Mouse (Mus musculus): ENCODE measurements at regions not wholly inside any gene's neighbourhood (a gene's known extent, or its start where the extent isn't known, plus 50 kb on each side); places are given as distances from the start of the nearest gene placed in this dataset.

DNA sequence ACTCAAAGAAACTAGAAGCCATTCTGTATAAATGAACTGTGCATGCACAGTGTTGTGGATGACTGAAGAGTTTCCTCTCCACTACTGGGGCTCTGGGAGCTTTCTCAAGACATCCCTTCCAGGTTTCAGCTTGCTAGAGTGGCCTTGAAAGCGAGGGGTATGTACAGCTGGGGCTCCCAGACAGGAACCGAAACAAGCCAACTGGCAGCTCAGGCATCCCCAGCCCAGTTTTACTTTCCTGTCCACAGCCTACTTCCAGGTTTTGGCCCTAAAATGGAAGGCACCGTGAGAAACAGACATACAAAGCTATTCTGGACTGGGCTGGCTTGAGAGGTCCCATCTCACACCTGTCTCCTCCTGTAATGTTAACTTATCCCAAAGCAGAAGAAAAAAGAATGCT, 360.3 kb upstream of the Sall1 start:
- Histone ChIP-seq H3K36me3 (no peaks in the 10 kb centered on the region), H3K9me3 (replicated peaks) (no peaks in the 10 kb centered on the region), H3K4me2 (no peak overlapping the region), H3K27ac (replicated peaks) (no peak overlapping the region), H3K9ac (replicated peaks) (no peak overlapping the region), H3K4me3 (replicated peaks) (no peak overlapping the region), H3K4me1 (no peaks in the 10 kb centered on the region), H3K27me3 (replicated peaks) (no peaks in the 10 kb centered on the region; the same call in 1 of the 2 replicates)
- no peak for ATAC-seq (ENCODE audit: low FRiP score)
- 87% methylated on average over 3 of the region's 3 CpGs for WGBS

GRCm38 (mm10) chr8:89396673-89397072, 352.7 kb upstream of the Sall1 start:
- no peaks in the 10 kb centered on the region for H3K9me3 ChIP-seq (replicated peaks)
- H3K4me2 ChIP-seq = no peak overlapping the region
- no peak for ATAC-seq (ENCODE audit: low FRiP score)
- H3K27me3 ChIP-seq (replicated peaks) = no peaks in the 10 kb centered on the region
- H3K27ac ChIP-seq (replicated peaks) = no peak overlapping the region
- H3K4me1 ChIP-seq = no peaks in the 10 kb centered on the region
- H3K9ac ChIP-seq (replicated peaks) = no peak overlapping the region
- H3K36me3 ChIP-seq = no peaks in the 10 kb centered on the region
- no peak overlapping the region for H3K4me3 ChIP-seq (replicated peaks)

- WGBS = 85% methylated on average over 6 of the region's 6 CpGs
- ATAC-seq (ENCODE audit: low FRiP score) = no peak
- Histone ChIP-seq H3K36me3 (no peaks in the 10 kb centered on the region), H3K27ac (replicated peaks) (no peak overlapping the region), H3K9me3 (replicated peaks) (no peaks in the 10 kb centered on the region), H3K9ac (replicated peaks) (no peak overlapping the region), H3K4me3 (replicated peaks) (no peak overlapping the region), H3K27me3 (replicated peaks) (no peaks in the 10 kb centered on the region), H3K4me1 (peaks cover 13% of the 10 kb centered on the region), H3K4me2 (no peak overlapping the region)
Observed at GRCm38 (mm10) chr8:89392749-89393148, 348.8 kb upstream of the Sall1 start.

DNA sequence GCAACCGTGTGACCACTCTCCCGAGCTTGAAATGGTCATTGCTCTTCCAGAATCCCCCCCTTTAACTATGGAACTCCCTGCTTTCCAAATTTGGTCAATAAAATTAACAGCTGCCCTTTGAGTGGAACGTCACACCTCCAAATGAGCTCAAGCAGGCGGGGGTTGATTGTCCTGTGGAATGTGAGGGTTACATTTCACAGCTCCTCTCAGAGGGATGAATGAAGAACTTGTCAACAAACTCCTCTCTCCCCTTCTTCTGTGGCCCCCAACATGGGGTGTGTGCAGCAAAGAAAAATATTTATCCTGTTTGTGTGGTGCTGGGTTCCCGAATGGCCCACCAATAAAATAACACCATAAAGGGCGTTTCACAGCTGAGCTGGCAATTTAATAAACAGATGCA, 344.8 kb upstream of the Sall1 start:
- Histone ChIP-seq H3K9ac (replicated peaks) (no peak overlapping the region), H3K27me3 (replicated peaks) (0 out of 2 replicates have a peak, but pooled peaks cover 5% of the 10 kb centered on the region), H3K4me2 (no peak overlapping the region), H3K9me3 (replicated peaks) (no peaks in the 10 kb centered on the region), H3K4me3 (replicated peaks) (no peak overlapping the region), H3K4me1 (peaks cover 30% of the 10 kb centered on the region), H3K36me3 (no peaks in the 10 kb centered on the region), H3K27ac (replicated peaks) (no peak overlapping the region)
- WGBS = 14% methylated on average over 6 of the region's 6 CpGs
- no peak for ATAC-seq (ENCODE audit: low FRiP score)

GRCm38 (mm10) chr8:89387295-89387694, 343.3 kb upstream of the Sall1 start:
- Histone ChIP-seq H3K4me1 (peaks cover 39% of the 10 kb centered on the region), H3K4me2 (peak overlapping the region; percentile 35), H3K27me3 (replicated peaks) (0 out of 2 replicates have a peak, but pooled peaks cover 5% of the 10 kb centered on the region), H3K27ac (replicated peaks) (no peak overlapping the region), H3K36me3 (no peaks in the 10 kb centered on the region), H3K4me3 (replicated peaks) (no peak overlapping the region), H3K9ac (replicated peaks) (no peak overlapping the region), H3K9me3 (replicated peaks) (no peaks in the 10 kb centered on the region)
- WGBS = 12% methylated on average over 8 of the region's 8 CpGs
- ATAC-seq (ENCODE audit: low FRiP score) = peak; percentile 47; the same call in 1 of the 2 replicates

DNA sequence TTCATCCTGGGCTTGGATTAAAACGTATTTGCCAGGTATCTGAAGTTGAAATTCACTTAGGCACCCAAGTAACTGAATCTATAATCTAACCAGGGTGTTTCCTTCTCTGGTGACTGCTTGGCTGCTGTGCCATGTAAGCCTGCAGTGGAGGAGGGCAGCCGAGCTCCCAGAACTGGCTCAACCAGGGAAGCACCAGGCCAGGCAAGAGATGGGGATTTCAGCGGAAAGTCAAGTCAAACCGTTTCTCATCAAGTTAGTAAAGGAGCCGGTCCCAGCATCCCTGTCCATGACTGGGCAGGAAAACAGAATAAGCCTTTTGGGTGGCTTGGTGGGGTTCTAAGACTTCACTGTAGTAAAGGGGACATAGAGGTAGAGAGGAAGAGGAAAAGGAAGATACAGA, 341.1 kb upstream of the Sall1 start:
- no peak overlapping the region for H3K9ac ChIP-seq (replicated peaks)
- H3K4me2 ChIP-seq = no peak overlapping the region
- no peaks in the 10 kb centered on the region for H3K36me3 ChIP-seq
- H3K27ac ChIP-seq (replicated peaks) = no peak overlapping the region; the same call in 1 of the 2 replicates
- peaks cover 39% of the 10 kb centered on the region for H3K4me1 ChIP-seq
- 67% methylated on average over 5 of the region's 5 CpGs for whole genome bisulfite sequencing
- no peak overlapping the region for H3K4me3 ChIP-seq (replicated peaks)
- H3K27me3 ChIP-seq (replicated peaks) = peaks cover 8% of the 10 kb centered on the region; the same call in 1 of the 2 replicates
- H3K9me3 ChIP-seq (replicated peaks) = no peaks in the 10 kb centered on the region
- ATAC-seq (ENCODE audit: low FRiP score) = no peak

- H3K27me3 ChIP-seq (replicated peaks) = peaks cover 8% of the 10 kb centered on the region; the same call in 1 of the 2 replicates
- WGBS = 25% methylated on average over 5 of the region's 5 CpGs
- H3K4me3 ChIP-seq (replicated peaks) = no peak overlapping the region
- H3K27ac ChIP-seq (replicated peaks) = no peak overlapping the region
- ATAC-seq (ENCODE audit: low FRiP score) = no peak
- no peaks in the 10 kb centered on the region for H3K36me3 ChIP-seq
- H3K4me2 ChIP-seq = no peak overlapping the region
- peaks cover 38% of the 10 kb centered on the region for H3K4me1 ChIP-seq
- H3K9me3 ChIP-seq (replicated peaks) = no peaks in the 10 kb centered on the region
- no peak overlapping the region for H3K9ac ChIP-seq (replicated peaks)
Observed at GRCm38 (mm10) chr8:89383781-89384180, 339.8 kb upstream of the Sall1 start.

DNA sequence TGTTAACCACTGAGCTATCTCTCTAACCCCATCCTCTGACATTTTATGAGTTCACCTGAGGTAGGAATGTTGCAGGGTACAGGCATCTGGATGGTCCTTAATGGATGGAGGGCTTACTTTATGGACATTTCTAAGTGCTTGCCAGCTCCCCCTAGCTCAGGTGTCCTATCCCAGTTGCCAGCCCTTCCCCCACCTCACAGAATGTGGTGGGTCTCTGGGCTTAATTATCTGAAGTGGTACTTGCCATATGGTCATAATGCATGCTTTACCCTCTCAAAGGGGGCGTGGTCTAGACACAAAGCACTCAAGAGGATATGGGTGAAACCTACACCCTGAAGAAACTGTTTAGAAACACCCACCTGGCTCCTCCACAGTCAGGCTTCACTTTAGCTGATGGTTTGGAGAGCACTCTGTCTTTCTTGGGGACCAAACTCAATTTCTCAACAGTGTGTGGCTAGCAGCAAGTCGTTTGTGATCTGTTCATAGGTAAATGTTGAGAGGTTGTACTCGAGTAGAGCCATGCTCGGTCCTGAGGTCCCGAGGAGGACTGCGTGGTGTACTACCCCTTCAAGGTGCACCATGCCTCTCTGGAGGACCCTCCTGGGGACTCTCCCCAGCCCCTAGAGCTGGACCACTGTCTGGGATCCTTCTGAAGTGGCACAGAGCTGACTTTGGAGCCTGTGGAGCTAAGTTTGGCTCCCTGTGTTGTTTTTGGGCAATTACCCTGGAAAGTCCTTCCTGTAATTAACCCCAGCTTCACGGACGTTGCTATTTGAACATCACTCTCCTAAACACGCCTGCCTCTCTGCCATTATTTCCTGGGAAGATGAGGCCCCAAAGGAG, 338.8 kb upstream of the Sall1 start:
- no peak overlapping the region for H3K4me2 ChIP-seq
- H3K27me3 ChIP-seq (replicated peaks) = peaks cover 8% of the 10 kb centered on the region; the same call in 1 of the 2 replicates
- no peaks in the 10 kb centered on the region for H3K36me3 ChIP-seq
- ATAC-seq (ENCODE audit: low FRiP score) = no peak
- WGBS = 19% methylated on average over 9 of the region's 9 CpGs
- H3K4me1 ChIP-seq = peaks cover 28% of the 10 kb centered on the region
- no peak overlapping the region for H3K9ac ChIP-seq (replicated peaks)
- no peaks in the 10 kb centered on the region for H3K9me3 ChIP-seq (replicated peaks)
- H3K27ac ChIP-seq (replicated peaks) = 0 out of 2 replicates have a peak overlapping the region, but pooled peaks have one; percentile 28
- H3K4me3 ChIP-seq (replicated peaks) = no peak overlapping the region

DNA sequence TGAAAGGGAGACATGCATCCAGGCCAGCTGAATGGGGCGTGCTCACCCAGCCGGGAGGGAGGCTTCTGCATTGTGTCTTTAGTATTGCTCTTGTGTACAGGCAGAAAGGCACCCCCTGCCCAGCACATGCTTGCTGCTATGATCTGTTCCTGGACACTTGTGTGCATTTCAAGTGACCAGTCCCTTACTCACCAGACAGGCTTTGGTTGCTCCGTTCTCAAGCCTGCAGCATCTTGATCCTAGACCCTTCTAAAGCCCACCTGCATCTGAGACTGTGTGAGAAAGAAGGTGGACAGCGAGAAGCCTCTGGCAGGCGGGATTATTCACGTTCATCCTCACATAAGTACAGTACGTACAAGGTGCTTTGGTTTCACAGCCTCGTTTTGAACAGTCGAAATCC, 336.5 kb upstream of the Sall1 start:
- no peaks in the 10 kb centered on the region for H3K36me3 ChIP-seq
- peaks cover 8% of the 10 kb centered on the region; the same call in 1 of the 2 replicates for H3K27me3 ChIP-seq (replicated peaks)
- no peak for ATAC-seq (ENCODE audit: low FRiP score)
- no peak overlapping the region for H3K4me2 ChIP-seq
- 71% methylated on average over 9 of the region's 9 CpGs for WGBS
- no peak overlapping the region for H3K9ac ChIP-seq (replicated peaks)
- no peaks in the 10 kb centered on the region for H3K9me3 ChIP-seq (replicated peaks)
- no peak overlapping the region for H3K4me3 ChIP-seq (replicated peaks)
- peaks cover 13% of the 10 kb centered on the region for H3K4me1 ChIP-seq
- no peak overlapping the region for H3K27ac ChIP-seq (replicated peaks)

- no peak for ATAC-seq (ENCODE audit: low FRiP score)
- no peak overlapping the region for H3K9ac ChIP-seq (replicated peaks)
- H3K27ac ChIP-seq (replicated peaks) = no peak overlapping the region
- no peak overlapping the region for H3K4me3 ChIP-seq (replicated peaks)
- H3K27me3 ChIP-seq (replicated peaks) = no peaks in the 10 kb centered on the region
- WGBS = 92% methylated on average over 3 of the region's 3 CpGs
- H3K9me3 ChIP-seq (replicated peaks) = no peaks in the 10 kb centered on the region
- H3K36me3 ChIP-seq = no peaks in the 10 kb centered on the region
- no peaks in the 10 kb centered on the region for H3K4me1 ChIP-seq
- H3K4me2 ChIP-seq = no peak overlapping the region
Observed at GRCm38 (mm10) chr8:89372761-89373160, 328.8 kb upstream of the Sall1 start.

- Histone ChIP-seq H3K4me2 (no peak overlapping the region), H3K27me3 (replicated peaks) (no peaks in the 10 kb centered on the region), H3K4me1 (no peaks in the 10 kb centered on the region), H3K4me3 (replicated peaks) (no peak overlapping the region), H3K9ac (replicated peaks) (no peak overlapping the region), H3K9me3 (replicated peaks) (no peaks in the 10 kb centered on the region), H3K36me3 (no peaks in the 10 kb centered on the region), H3K27ac (replicated peaks) (no peak overlapping the region)
- no peak for ATAC-seq (ENCODE audit: low FRiP score)
- WGBS = 57% methylated on average over 4 of the region's 4 CpGs
Observed at GRCm38 (mm10) chr8:89371773-89372132, 327.8 kb upstream of the Sall1 start.

Data from neural tube, embryonic 15.5 days (tissue).